Mouse (Mus musculus) ES-Bruce4 (cell line): Measurements from ENCODE around the gene Mybph. TPM values are rescaled to one million over a fixed set of nuclear protein-coding genes. Genes with fewer than 3 reads are reported as not detected.

Experiments used
- H3K27ac ChIP-seq: 2 replicates; pipeline ENCODE4 v1.5.1; 2012; ENCODE audit warnings: low read length, inconsistent platforms; ENCODE audit not compliant: insufficient read depth
- H3K27me3 ChIP-seq: 2 replicates; pipeline ENCODE4 v1.6.1; 2012; ENCODE audit warnings: mild to moderate bottlenecking, low read length, inconsistent platforms; ENCODE audit not compliant: control insufficient read depth, poor library complexity, insufficient read depth, severe bottlenecking
- H3K36me3 ChIP-seq: 2 replicates; pipeline ENCODE4 v1.6.1; 2012; ENCODE audit warnings: inconsistent platforms, mild to moderate bottlenecking, low read length, moderate library complexity; ENCODE audit not compliant: control insufficient read depth, poor library complexity, insufficient read depth, severe bottlenecking
- H3K4me1 ChIP-seq: one replicate; pipeline ENCODE4 v1.8.1; 2011; ENCODE audit warnings: low read length; ENCODE audit not compliant: control insufficient read depth, insufficient read depth
- H3K4me3 ChIP-seq: 2 replicates; pipeline ENCODE4 v1.5.1; 2011; ENCODE audit warnings: low read depth, mild to moderate bottlenecking, low read length
- H3K9ac ChIP-seq: 2 replicates; pipeline ENCODE4 v1.6.1; 2012; ENCODE audit warnings: low read depth, mild to moderate bottlenecking, inconsistent platforms; ENCODE audit not compliant: poor library complexity, severe bottlenecking
- H3K9me3 ChIP-seq: replicated peaks from 2 replicates; pipeline ENCODE4 v1.6.1; 2012; ENCODE audit warnings: mild to moderate bottlenecking, low read length, inconsistent platforms; ENCODE audit not compliant: control insufficient read depth, poor library complexity, insufficient read depth, severe bottlenecking
- CTCF ChIP-seq: IDR thresholded peaks from one replicate; pipeline ENCODE4 v1.8.1; 2011; ENCODE audit warnings: low read depth, low read length
- EP300 ChIP-seq: IDR thresholded peaks from 2 replicates; pipeline ENCODE4 v1.6.1; 2011; ENCODE audit warnings: low read depth, low read length; ENCODE audit not compliant: insufficient read depth
- POLR2A ChIP-seq: IDR thresholded peaks from one replicate; pipeline ENCODE4 v1.8.1; 2011; ENCODE audit warnings: low read length; ENCODE audit not compliant: insufficient read depth
- polyA plus RNA-seq: library from polyadenylated mRNA; stranded (reverse); fragments of >200 nt; gene quantifications from 2 replicates; pipeline ENCODE4 v1.2.4, GENCODE M21; 2011; ENCODE audit warnings: low read depth; ENCODE audit not compliant: missing spikeins, insufficient read depth, insufficient read length

The Mybph gene
- polyA plus RNA-seq, 1 experiment: not detected

- no peak for TF ChIP-seq CTCF
- no peak for TF ChIP-seq EP300
- TF ChIP-seq POLR2A: no peak
- Histone ChIP-seq H3K27ac (no peak overlapping the region), H3K9ac (no peak overlapping the region), H3K4me1 (no peaks in the 10 kb centered on the region), H3K36me3 (no peaks in the 10 kb centered on the region), H3K27me3 (no peaks in the 10 kb centered on the region), H3K4me3 (no peak overlapping the region), H3K9me3 (no peaks in the 10 kb centered on the region)
Observed at GRCm38 (mm10) chr1:134204230-134204629, 11.0 kb downstream of the Mybph start.

GRCm38 (mm10) chr1:134205296-134206018 is 12.2 kb downstream of the Mybph start:
- no peaks in the 10 kb centered on the region for H3K36me3 ChIP-seq
- H3K27me3 ChIP-seq: no peaks in the 10 kb centered on the region
- no peaks in the 10 kb centered on the region for H3K4me1 ChIP-seq
- H3K27ac ChIP-seq: no peak overlapping the region
- no peak for TF ChIP-seq EP300
- no peak for TF ChIP-seq POLR2A
- no peak for TF ChIP-seq CTCF
- H3K9me3 ChIP-seq: no peaks in the 10 kb centered on the region
- H3K4me3 ChIP-seq: no peak overlapping the region
- no peak overlapping the region for H3K9ac ChIP-seq

GRCm38 (mm10) chr1:134206085-134206484 is 12.8 kb downstream of the Mybph start:
- Histone ChIP-seq H3K9me3 (no peaks in the 10 kb centered on the region), H3K4me3 (no peak overlapping the region), H3K9ac (no peak overlapping the region), H3K4me1 (peaks cover under 1% of the 10 kb centered on the region), H3K27me3 (no peaks in the 10 kb centered on the region), H3K36me3 (no peaks in the 10 kb centered on the region), H3K27ac (no peak overlapping the region)
- TF ChIP-seq POLR2A: no peak
- no peak for TF ChIP-seq CTCF
- no peak for TF ChIP-seq EP300

GRCm38 (mm10) chr1:134210179-134210755 is 17.0 kb downstream of the Mybph start:
- no peak overlapping the region for H3K27ac ChIP-seq
- H3K27me3 ChIP-seq: no peaks in the 10 kb centered on the region
- TF ChIP-seq EP300 (peak; percentile 84), POLR2A (no peak), CTCF (no peak)
- H3K4me3 ChIP-seq: no peak overlapping the region
- H3K9ac ChIP-seq: no peak overlapping the region
- no peaks in the 10 kb centered on the region for H3K9me3 ChIP-seq
- H3K4me1 ChIP-seq: peaks cover 5% of the 10 kb centered on the region
- no peaks in the 10 kb centered on the region for H3K36me3 ChIP-seq

GRCm38 (mm10) chr1:134211043-134211442 is 17.8 kb downstream of the Mybph start:
- Histone ChIP-seq H3K27me3 (no peaks in the 10 kb centered on the region), H3K36me3 (no peaks in the 10 kb centered on the region), H3K4me1 (peaks cover 9% of the 10 kb centered on the region), H3K9ac (no peak overlapping the region), H3K4me3 (no peak overlapping the region), H3K9me3 (no peaks in the 10 kb centered on the region), H3K27ac (no peak overlapping the region)
- TF ChIP-seq EP300 (no peak), POLR2A (no peak), CTCF (no peak)

- Histone ChIP-seq H3K9ac (no peak overlapping the region), H3K27ac (no peak overlapping the region), H3K4me3 (no peak overlapping the region), H3K27me3 (no peaks in the 10 kb centered on the region), H3K36me3 (no peaks in the 10 kb centered on the region), H3K9me3 (no peaks in the 10 kb centered on the region), H3K4me1 (peaks cover 12% of the 10 kb centered on the region)
- TF ChIP-seq POLR2A (no peak), EP300 (no peak), CTCF (no peak)
Observed at GRCm38 (mm10) chr1:134211631-134212030, 18.4 kb downstream of the Mybph start.
